Mouse (Mus musculus): ENCODE data around the gene 6030408B16Rik. TPM values are rescaled to one million over a fixed set of nuclear protein-coding genes. Genes with fewer than 3 reads are reported as not detected.
"Not testable (repeated sequence)": the region's sequence is repeated elsewhere in the genome, so short reads cannot be mapped to it uniquely, and the experiment has no call there.

The 6030408B16Rik gene
- total RNA-seq, 1 experiment from 2014 or later, result 0.27 TPM

- no peak for DNase-seq
Measured at GRCm38 (mm10) chr15:101321126-101321525, 28.1 kb downstream of the 6030408B16Rik start.

DNA sequence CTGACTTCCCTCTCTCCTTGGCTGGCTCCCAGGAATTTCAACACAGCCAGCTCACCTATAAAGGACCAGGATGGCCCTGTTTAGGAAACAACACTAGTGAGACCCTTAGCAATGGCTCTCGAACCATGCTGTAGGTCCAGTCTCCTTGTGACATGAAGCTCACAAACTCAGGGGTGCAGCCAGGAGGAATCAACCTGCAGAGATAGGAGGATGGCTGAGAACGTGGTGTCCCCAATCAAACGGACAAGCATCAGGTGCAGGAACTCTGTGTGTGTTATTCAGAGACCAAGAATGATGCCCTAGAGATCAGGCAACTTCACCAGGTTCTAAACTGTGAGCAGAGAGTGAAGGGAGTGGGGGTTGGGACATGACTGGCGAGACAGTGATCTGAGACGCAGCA is 29.1 kb downstream of the 6030408B16Rik start:
- DNase-seq, result no peak

DNA sequence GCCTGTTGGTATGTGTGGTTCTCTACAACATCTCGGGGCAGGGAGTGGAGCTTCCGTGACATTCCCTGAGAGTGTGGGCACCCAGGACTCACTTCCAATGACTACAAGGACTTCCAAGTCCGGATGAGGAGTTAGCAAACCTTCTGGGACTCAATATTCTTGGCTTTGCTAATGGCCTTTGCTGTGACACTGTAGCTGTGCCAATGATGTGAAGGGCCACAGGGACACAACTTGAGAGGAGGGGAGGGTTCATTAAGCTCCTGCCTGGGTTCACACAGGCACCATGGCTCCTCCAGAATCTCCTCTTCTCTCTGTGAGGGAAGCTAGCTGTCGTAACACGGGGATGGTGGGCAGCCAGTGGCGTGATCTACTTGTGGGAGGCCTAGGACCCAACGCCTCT is 29.6 kb downstream of the 6030408B16Rik start:
- DNase-seq, result no peak

DNA sequence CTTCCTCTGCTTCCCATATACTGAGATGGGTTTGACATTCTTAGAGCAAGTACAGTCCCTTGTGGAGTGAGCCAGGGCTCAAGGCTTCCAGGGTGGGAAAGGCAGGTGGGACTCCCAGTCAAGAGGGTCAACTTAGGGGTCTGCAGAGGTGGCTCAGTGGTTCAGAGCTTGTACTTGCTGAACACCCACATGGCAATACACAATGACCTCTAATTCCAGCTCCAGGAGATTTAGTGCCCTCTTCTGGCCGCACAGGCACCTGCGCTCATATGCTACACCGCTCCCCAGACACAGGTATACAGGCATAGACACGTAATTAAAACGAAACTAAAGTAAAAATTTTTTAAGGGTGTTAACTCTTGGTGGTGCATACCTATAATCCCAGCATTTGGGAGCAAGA is 30.5 kb downstream of the 6030408B16Rik start:
- no peak for DNase-seq

DNA sequence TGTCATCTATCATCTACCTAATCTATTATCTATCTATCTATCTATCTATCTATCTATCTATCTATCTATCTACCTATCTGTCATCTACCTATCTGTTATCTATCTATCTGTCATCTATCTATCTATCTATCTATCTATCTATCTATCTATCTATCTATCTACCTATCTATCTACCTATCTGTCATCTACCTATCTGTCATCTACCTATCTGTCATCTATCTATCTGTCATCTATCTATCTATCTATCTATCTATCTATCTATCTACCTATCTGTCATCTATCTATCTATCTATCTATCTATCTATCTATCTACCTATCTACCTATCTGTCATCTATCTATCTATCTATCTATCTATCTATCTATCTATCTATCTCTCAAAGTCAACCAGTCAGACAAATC is 31.4 kb downstream of the 6030408B16Rik start:
- not testable (repeated sequence) for DNase-seq

DNA sequence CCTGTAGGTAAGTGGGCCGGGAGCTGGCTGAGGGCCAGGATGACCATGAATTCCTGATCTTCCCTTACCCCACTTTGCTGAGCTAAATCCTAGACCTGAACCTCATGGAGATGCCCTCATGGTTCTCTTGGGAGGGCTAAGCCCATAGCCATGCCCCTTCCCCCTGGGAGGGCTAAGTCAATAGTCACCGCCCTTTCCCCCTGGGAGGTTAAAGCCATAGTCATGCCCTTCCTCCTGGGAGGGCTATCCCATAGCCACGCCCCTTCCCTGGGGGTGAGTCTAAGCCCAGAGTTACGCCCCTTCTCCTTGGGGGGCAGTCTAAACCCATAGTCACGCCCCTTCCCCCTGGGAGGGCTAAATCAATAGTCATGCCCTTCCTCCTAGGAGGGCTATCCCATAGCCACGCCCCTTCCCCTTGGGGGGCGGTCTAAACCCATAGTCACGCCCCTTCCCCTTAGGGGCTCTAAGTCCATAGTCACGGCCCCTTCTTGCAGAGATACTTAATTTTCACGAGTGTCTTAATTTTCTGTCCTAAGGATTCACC is 33.1 kb downstream of the 6030408B16Rik start:
- DNase-seq, result no peak

GRCm38 (mm10) chr15:101327282-101327681 is 34.3 kb downstream of the 6030408B16Rik start:
- peak; percentile 87 for DNase-seq

- DNase-seq, result no peak
Measured at GRCm38 (mm10) chr15:101328876-101329563, 36.0 kb downstream of the 6030408B16Rik start.

DNA sequence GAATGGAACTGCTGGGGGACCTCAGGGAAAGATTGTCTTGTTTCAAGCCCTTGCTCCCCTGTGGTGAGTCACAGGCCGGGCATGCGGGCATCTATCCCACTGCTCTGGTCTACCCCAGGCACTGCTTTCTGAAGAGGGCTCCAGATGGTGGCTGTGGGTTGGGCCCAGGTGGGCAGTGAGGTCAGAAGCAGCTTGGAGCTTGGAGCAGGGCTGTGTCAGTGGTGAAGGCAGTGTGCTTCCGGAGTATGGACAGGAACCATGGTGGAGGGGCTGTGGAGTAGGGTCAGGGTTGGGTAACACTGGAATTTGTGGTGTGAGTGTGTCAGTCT is 36.5 kb downstream of the 6030408B16Rik start:
- DNase-seq, result no peak

DNA sequence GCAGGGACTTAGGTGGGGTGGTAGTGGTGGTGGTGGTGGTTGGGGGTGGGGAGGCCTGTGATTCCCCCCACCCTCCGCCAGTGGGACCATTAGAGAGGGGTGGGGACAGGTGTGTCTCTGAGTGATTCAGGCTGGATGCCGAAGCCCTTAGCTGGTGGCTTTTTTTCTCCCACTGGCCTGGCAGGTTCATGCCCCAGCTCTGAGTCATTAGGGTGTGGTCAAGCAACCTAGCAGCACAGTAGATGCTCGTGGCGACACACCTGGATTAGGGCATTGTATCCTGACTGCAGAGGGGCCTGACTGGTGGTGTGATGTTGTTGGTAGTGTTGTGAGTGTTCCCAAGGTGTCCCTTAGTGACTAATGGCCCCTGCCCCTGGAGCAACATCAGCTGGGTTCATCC is 38.1 kb downstream of the 6030408B16Rik start:
- DNase-seq, result no peak

GRCm38 (mm10) chr15:101332370-101332769 is 39.4 kb downstream of the 6030408B16Rik start:
- no peak for DNase-seq

DNA sequence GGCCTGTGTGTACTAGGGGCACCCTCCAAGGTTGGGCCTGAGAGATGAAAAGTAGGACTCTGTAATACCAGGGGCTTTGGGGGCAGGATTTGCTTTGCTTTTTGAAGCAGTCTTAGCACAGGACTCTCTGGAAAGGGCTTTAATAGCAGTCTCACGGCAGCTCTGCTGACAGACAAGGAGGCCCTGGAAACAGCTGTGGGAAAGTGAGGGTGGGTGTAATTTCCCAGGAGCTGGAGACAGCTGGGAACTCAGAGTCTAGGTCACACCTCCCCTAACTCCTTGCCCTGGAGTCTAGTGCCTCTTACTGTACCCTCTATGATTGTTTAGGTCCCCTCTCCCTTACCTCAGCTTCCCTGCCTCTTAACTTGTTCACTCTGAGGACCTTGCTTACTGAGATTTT is 40.2 kb downstream of the 6030408B16Rik start:
- DNase-seq, result no peak

DNA sequence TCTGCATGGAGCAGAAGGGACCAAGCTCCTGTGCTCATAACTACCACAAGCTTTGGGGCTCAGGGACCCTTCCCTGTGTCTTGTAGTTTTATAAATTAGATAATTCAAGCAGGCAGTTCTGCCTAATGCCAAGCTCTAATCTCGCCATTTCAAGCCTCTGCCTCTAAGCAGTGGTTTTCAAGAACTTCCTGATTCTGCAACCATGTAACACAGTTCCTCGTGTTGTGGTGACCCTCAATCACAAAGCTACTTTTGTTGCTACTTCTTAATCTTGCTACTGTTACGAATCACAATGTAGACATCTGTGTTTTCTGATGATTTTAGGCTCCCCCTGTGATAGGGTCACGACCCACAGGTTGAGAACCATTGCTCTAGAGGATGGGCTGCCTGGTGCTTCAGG is 40.6 kb downstream of the 6030408B16Rik start:
- no peak for DNase-seq

DNA sequence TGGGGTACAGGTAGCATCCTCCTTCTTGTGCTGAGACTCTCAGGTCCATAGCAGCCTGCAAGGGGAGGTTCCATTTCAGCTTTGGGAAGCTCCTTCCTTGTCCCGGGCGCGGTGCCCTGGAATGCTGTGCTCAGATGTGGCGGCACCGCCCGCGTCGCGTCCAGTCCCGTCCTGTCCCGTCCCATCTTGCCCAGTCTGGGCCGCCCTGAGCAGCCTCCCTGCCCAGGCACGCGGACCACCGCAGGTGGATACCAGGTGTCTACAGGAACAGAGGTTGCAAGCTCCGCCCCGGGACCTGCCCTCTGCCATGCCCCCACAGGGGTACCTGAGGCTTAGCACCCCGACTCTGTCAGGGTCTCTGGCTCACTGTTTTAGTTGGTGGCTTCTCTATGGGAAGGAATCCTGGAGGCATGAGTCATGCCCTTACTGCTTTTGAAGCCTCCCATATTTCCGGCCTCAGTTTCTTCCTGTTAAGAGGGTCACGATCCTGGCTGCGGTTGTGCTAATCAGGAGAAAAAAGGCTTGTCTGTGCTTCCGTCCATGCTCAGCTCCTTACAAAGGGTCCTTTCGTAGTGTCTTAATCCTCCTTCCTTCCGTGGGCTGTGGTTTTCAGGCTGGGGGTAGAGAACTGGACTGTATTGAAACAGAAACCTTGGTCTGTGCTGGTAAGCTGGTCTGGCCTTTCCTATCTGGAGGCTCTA is 43.6 kb downstream of the 6030408B16Rik start:
- no peak for DNase-seq

DNA sequence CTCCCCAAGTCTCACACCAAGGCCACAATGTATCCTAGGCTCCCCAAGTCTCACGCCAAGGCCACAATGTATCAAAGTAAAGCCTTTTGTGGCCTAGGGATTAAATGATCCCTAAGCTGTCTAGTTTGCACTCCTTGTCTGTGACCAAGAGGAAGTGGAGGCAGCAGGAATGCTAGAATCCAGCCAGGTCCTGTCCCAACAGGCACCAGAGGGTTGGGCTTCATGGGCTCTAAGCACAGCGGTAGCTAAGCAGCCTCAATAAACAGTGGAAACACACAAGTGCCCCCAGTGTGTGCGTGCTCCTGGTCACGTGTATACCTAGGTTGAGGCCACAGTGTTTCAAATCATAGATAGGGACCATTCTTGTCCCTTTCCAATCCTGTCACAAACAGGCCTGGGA is 45.3 kb downstream of the 6030408B16Rik start:
- DNase-seq, result no peak

GRCm38 (mm10) chr15:101339537-101339936 is 46.5 kb downstream of the 6030408B16Rik start:
- peak; percentile 89 for DNase-seq

- DNase-seq, result peak; percentile 65
Measured at GRCm38 (mm10) chr15:101341797-101342515, 48.9 kb downstream of the 6030408B16Rik start.

Other genes starting within 250 kb of the 6030408B16Rik start
- not detected in 2 replicates for gene Gm47841, start 245.8 kb upstream of the 6030408B16Rik start, total RNA-seq (2021)
- gene Fignl2, start 214.6 kb upstream of the 6030408B16Rik start, total RNA-seq (2021), result 9.0 and 10.2 TPM in 2 replicates
- 0.62 and 0.64 TPM in 2 replicates for gene Ankrd33, start 177.5 kb upstream of the 6030408B16Rik start, total RNA-seq (2021)
- 11.1 and 15.5 TPM in 2 replicates for gene Acvrl1, start 164.7 kb upstream of the 6030408B16Rik start, total RNA-seq (2021)
- gene Acvr1b, start 119.1 kb upstream of the 6030408B16Rik start, total RNA-seq (2021), result 9.0 and 11.2 TPM in 2 replicates
- 9.8 and 16.3 TPM in 2 replicates for gene Grasp, start 69.0 kb upstream of the 6030408B16Rik start, total RNA-seq (2021)
- gene Nr4a1, start 38.9 kb upstream of the 6030408B16Rik start, total RNA-seq (2021), result 98.7 and 131 TPM in 2 replicates
- gene Atg101, start 8.9 kb upstream of the 6030408B16Rik start, total RNA-seq (2021), result 40.6 and 44.5 TPM in 2 replicates
- gene Krt80, start 77.0 kb downstream of the 6030408B16Rik start, total RNA-seq (2021), result 1.0 and 1.3 TPM in 2 replicates
- gene Krt7, start 117.8 kb downstream of the 6030408B16Rik start, total RNA-seq (2021), result 0.67 and 0.76 TPM in 2 replicates
- not detected in 2 replicates for gene Krt87, start 145.6 kb downstream of the 6030408B16Rik start, total RNA-seq (2021)
- not detected in 2 replicates for gene Krt88, start 154.5 kb downstream of the 6030408B16Rik start, total RNA-seq (2021)
- gene Krt81, start 170.5 kb downstream of the 6030408B16Rik start, total RNA-seq (2021), result not detected in 2 replicates
- not detected in 2 replicates for gene Krt86, start 180.3 kb downstream of the 6030408B16Rik start, total RNA-seq (2021)
- gene Krt83, start 198.3 kb downstream of the 6030408B16Rik start, total RNA-seq (2021), result not detected in 2 replicates
- gene Gm49425, start 224.0 kb downstream of the 6030408B16Rik start, total RNA-seq (2021), result not detected in 2 replicates
- not detected in 2 replicates for gene Krt84, start 239.6 kb downstream of the 6030408B16Rik start, total RNA-seq (2021)